Mouse (Mus musculus) liver, embryonic 14.5 days (tissue): ENCODE results near the gene Ppm1n. TPM values are rescaled to one million over a fixed set of nuclear protein-coding genes. Genes with fewer than 3 reads are reported as not detected.

Experiments
- ATAC-seq: fragments of 200-750 bp; cut with Nextera tagmentation; 2 replicates; pipeline ENCODE4 v1.8.0; 2017; ENCODE audit warnings: moderate number of reproducible peaks, mild to moderate bottlenecking, moderate library complexity; ENCODE audit not compliant: insufficient read depth
- DNase-seq, 3 experiments: peaks; one replicate each; pipeline ENCODE4 v3.0.0-alpha.2; 2012 to 2013; ENCODE audit warnings: low read depth in 3 of 3, low spot score in 3 of 3
- H3K27ac ChIP-seq: fragments of 300-500 bp; sonication (generic); 2 replicates; pipeline ENCODE4 v1.5.1; 2014; ENCODE audit warnings: moderate library complexity, mild to moderate bottlenecking, control low read depth, inconsistent platforms
- H3K27me3 ChIP-seq: fragments of 300-500 bp; sonication (generic); 2 replicates; pipeline ENCODE4 v1.6.1; 2014; ENCODE audit warnings: mild to moderate bottlenecking, low read length, moderate library complexity; ENCODE audit not compliant: control insufficient read depth, insufficient read depth
- H3K36me3 ChIP-seq: fragments of 300-500 bp; sonication (generic); replicated peaks from 2 replicates; pipeline ENCODE4 v1.6.1; 2014; ENCODE audit warnings: low read depth; ENCODE audit not compliant: control insufficient read depth, insufficient read depth
- H3K4me1 ChIP-seq, 2 experiments: fragments of 200-500 bp in 1 of 2; fragments of 300-500 bp in 1 of 2; sonication (generic) in 1 of 2; replicated peaks; 2 replicates each; pipeline ENCODE4 v1.6.1; 2012 to 2014; ENCODE audit warnings: antibody characterized with exemption in 1 of 2, inconsistent platforms in 1 of 2, low read length in 1 of 2; ENCODE audit not compliant: control insufficient read depth in 2 of 2, insufficient read depth in 2 of 2
- H3K4me2 ChIP-seq: fragments of 300-500 bp; sonication (generic); 2 replicates; pipeline ENCODE4 v1.6.1; 2014; ENCODE audit warnings: low read depth, mild to moderate bottlenecking, control low read depth, moderate library complexity
- H3K4me3 ChIP-seq, 2 experiments: fragments of 200-500 bp in 1 of 2; fragments of 300-500 bp in 1 of 2; sonication (generic) in 1 of 2; 2 replicates each; pipeline ENCODE4 v1.5.1; 2012 to 2014; ENCODE audit warnings: low read depth in 2 of 2, low read length in 2 of 2, mild to moderate bottlenecking in 2 of 2, control low read depth in 1 of 2, inconsistent platforms in 1 of 2, moderate library complexity in 1 of 2; ENCODE audit not compliant: insufficient read depth in 1 of 2
- H3K9ac ChIP-seq: fragments of 300-500 bp; sonication (generic); replicated peaks from 2 replicates; pipeline ENCODE4 v1.6.1; 2014; ENCODE audit warnings: mild to moderate bottlenecking, control low read depth, moderate library complexity
- H3K9me3 ChIP-seq: fragments of 300-500 bp; sonication (generic); 2 replicates; pipeline ENCODE4 v1.6.1; 2016; ENCODE audit warnings: low read length, mixed read lengths; ENCODE audit not compliant: control insufficient read depth
- CTCF ChIP-seq: IDR thresholded peaks from 2 replicates; pipeline ENCODE4 v1.5.1; 2016; ENCODE audit warnings: antibody characterized with exemption, low read depth, control low read depth
- EP300 ChIP-seq: IDR thresholded peaks from 2 replicates; pipeline ENCODE4 v1.6.1; 2016; ENCODE audit warnings: antibody characterized with exemption, low read depth
- WGBS: fragments of 180-500 bp; shearing (Covaris S2); extraction: QIAGEN DNeasy Blood & Tissue Kit; methylation state at CpG from one replicate; pipeline ENCODE4 v1.1.7; 2014; ENCODE audit not compliant: insufficient replicate concordance; 5-methylcytosine and 5-hydroxymethylcytosine counted together
- polyA plus RNA-seq, 2 experiments: library from polyadenylated mRNA; depleted of rRNA in 1 of 2; stranded (reverse) in 1 of 2; unstranded in 1 of 2; fragments of >200 nt; fragmentation: Nextera tagmentation in 1 of 2; extraction: Ambion mirVana in 1 of 2; gene quantifications; 2 replicates each; pipeline versions ENCODE4 v1.2.1 to v1.2.3; 2012 to 2014

Ppm1n gene
- polyA plus RNA-seq, 2 experiments: 0.04 TPM; not detected in 1

DNA sequence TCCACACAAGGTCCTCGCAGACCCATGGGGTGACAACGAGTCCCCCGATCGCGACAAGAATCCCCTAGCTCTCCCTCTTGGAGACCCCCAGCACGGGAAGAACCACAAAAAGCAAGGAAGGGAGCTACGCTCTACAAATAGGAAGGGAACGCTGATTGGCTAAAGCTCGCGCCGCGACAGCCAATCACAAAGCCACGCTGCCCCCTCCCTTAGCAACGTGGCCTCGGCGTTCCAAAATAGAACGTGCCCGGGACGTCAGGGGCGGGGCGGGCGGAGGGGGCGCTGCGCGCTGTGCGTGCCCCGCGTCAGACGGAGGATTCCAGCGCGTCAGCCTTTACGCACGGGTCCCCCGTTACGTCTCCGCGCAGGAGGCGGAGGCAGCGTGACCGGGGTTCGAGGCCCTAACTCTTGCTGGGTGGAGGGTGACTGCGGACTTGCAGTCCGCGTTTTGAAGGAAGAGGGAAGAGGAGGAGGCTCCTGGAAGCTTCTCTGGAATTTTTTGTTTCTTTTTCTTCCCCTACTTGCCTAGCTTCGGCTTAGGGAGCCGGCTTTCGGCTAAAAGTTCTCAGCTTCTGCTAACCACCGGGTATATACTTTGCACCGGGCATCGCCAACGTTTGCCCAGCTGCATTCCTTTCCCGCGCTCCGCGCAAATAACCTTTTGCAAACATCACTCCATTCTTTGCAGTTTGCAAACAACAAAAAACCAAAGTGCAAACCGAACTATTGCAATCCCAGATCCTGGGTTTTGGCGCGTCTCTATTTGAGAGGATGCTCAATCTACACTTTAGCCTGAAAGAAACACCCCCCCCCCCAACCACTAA is 28.8 kb upstream of the Ppm1n start:
- peak overlapping the region; percentile 87 for H3K4me2 ChIP-seq
- peaks cover 50% of the 10 kb centered on the region for H3K27me3 ChIP-seq
- H3K36me3 ChIP-seq: no peaks in the 10 kb centered on the region
- ATAC-seq (peak; percentile 82), DNase-seq (peak; percentile 73 to 86 (median 80))
- no peaks in the 10 kb centered on the region for H3K9me3 ChIP-seq
- peak overlapping the region; percentile 60 to 80 for H3K4me3 ChIP-seq
- TF ChIP-seq EP300 (no peak), CTCF (peak; percentile 51)
- under 1% methylated on average over 58 of the region's 58 CpGs for WGBS
- no peak overlapping the region; the same call in 1 of the 2 replicates for H3K27ac ChIP-seq
- H3K9ac ChIP-seq: peak overlapping the region; percentile 52
- H3K4me1 ChIP-seq: peaks cover 3 to 11% of the 10 kb centered on the region in 2 experiments; a peak in 3 of 4 replicates

DNA sequence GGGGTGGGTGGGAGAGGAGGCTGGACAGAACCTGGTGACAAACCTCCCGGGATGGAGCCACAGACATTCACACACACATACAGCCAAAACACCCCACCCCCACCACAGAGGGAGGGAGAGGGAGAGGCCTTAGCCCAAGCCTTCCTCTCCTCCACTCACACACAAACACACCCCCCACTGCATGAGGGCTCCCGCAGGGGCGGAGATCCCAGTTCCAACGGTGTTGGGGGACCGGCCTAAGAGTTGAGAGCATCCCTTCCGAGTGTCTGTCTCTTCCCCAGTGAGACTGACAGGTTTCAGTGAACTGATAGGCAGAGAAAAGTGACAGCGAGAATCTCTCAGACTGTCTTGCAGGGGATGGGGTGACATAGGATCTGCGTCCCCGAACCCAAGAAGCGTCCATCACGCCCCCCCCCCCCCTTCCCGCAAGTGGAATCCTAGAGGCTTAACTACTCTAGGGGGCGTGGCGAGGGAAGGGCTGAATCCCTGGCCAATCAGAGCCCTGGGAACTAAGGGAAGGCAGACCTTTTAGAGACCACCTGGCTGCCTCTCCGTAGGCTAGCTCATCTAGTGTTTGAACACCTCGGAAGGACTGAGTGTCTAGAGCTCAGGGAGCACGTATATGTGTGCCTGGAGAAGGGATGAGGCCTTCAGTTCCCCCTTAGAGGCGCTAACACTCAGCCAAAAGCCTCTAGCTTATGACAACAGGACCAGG is 28.0 kb upstream of the Ppm1n start:
- no peaks in the 10 kb centered on the region for H3K36me3 ChIP-seq
- H3K4me1 ChIP-seq: peaks cover 3 to 11% of the 10 kb centered on the region in 2 experiments; a peak in 3 of 4 replicates
- no peaks in the 10 kb centered on the region for H3K9me3 ChIP-seq
- peak overlapping the region; percentile 52 for H3K9ac ChIP-seq
- H3K4me3 ChIP-seq: peak overlapping the region; percentile 60 to 80
- DNase-seq: peak in 1 of 3 experiments; percentile 54
- peaks cover 57% of the 10 kb centered on the region for H3K27me3 ChIP-seq
- H3K4me2 ChIP-seq: peak overlapping the region; percentile 87
- WGBS: 3% methylated on average over 18 of the region's 18 CpGs
- H3K27ac ChIP-seq: no peak overlapping the region; the same call in 1 of the 2 replicates
- TF ChIP-seq EP300: no peak
- ATAC-seq: peak; percentile 34

DNA sequence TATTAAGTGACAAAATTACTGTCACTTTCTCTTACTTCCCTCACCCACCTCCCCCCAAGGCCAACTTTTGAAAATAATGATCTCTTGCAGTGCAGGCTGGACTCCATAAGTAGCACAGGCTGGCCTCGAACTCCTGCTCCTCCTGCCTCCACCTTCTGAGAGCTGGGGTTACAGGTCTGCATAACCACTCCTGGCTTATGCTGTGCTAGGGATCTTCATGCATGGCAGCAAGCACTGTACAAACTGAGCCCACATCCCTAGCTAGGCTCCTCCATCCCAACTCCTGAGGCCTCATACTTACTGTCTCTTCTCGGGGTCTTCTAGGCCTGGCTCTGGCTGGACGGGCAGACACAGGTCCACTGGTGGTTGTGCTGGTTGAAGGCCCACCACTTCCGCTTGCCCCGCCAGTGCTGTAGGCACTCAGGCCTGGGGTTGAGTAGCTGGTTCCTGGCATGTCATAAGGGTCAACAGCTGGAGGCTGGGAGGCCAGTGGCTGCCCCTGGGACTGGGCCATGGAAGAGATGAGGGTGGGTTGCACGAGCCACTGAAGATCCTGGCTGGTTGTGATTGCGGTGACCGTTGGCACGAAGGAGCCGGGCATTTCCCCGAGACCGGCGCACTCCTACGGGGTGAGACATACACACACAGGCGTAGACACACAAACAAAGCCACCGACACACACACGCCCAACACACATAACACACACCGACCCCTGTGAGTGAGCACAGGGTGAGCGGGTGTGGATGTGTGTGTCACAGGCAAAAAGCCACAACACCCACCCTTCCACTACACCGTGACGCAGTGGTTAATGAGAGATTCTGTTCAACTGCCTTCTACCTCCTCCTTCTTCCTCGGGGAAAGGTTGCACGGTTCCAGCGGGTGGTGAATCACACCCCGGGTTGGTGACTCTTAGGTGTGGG is 27.2 kb upstream of the Ppm1n start:
- 62% methylated on average over 25 of the region's 25 CpGs for WGBS
- no peak for ATAC-seq

DNA sequence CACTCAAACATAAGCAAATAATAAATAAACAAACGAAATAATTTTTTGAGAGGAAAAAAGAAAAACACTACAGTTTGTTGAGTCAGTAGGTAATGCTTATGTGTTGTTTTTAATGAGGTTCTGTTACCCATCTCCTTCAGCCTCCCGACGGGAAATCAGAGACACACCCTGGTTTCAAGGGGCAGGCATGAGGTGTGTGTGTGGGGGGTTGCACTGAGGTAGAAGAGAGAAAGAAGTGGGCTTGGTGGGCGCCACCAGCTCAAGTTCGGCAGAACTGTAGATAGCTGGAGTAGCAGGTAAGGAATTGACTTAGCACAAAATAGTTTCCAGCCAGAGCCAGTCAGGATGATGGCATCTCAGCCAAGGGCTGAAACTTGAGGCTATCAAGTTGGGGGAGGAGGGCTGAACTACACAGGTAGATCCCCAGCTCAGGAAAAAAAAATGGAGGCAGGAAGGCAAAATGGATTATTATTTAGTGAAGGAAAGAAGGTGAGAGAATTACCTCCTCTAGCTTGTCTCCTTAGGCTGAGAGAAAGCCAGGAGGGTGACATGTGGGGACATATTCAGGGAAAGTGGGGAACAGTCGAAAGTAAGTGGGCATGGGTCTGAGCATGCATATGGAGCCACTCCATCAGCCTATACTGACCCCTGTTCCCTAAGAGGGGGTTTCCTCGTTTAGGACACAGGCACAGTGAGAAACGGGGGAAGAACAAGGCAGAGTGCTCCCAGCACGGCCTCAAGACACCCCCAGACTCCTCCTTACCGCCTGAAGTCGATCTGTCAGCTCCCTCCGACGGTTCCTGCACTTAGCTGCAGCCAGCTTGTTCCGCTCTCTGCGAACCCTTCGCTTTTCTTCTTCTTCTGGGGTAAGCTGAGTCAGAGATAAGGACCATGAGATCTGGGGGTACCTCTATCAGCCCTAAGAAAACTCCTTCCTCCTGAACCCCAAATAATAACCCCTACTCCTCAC is 26.2 kb upstream of the Ppm1n start:
- Histone ChIP-seq H3K9me3 (no peaks in the 10 kb centered on the region), H3K27me3 (peaks cover 71% of the 10 kb centered on the region), H3K27ac (no peak overlapping the region), H3K4me1 (peaks cover 6 to 11% of the 10 kb centered on the region in 2 experiments; a peak in 3 of 4 replicates), H3K4me3 (no peak overlapping the region), H3K9ac (no peak overlapping the region), H3K4me2 (no peak overlapping the region), H3K36me3 (no peaks in the 10 kb centered on the region)
- 37% methylated on average over 16 of the region's 16 CpGs for WGBS
- no peak for ATAC-seq
- DNase-seq: no peak
- TF ChIP-seq CTCF: no peak
- TF ChIP-seq EP300: no peak

More for the DNA sequence above, 27.2 kb upstream of the Ppm1n start:
- peaks cover 66% of the 10 kb centered on the region for H3K27me3 ChIP-seq
- H3K4me3 ChIP-seq: no peak overlapping the region
- no peak overlapping the region for H3K27ac ChIP-seq
- H3K9me3 ChIP-seq: no peaks in the 10 kb centered on the region
- no peak for DNase-seq
- H3K36me3 ChIP-seq: no peaks in the 10 kb centered on the region
- no peak for TF ChIP-seq EP300
- no peak for TF ChIP-seq CTCF
- H3K4me1 ChIP-seq: peaks cover 3 to 11% of the 10 kb centered on the region in 2 experiments; a peak in 3 of 4 replicates
- no peak overlapping the region for H3K9ac ChIP-seq
- H3K4me2 ChIP-seq: no peak overlapping the region; the same call in 1 of the 2 replicates
